Mouse (Mus musculus): ENCODE data around the gene Slc31a1. TPM values are rescaled to one million over a fixed set of nuclear protein-coding genes. Genes with fewer than 3 reads are reported as not detected.

Gene Slc31a1
- 10 to 100 TPM; 13.0 to 14.4 TPM for total RNA-seq (2021)

DNA sequence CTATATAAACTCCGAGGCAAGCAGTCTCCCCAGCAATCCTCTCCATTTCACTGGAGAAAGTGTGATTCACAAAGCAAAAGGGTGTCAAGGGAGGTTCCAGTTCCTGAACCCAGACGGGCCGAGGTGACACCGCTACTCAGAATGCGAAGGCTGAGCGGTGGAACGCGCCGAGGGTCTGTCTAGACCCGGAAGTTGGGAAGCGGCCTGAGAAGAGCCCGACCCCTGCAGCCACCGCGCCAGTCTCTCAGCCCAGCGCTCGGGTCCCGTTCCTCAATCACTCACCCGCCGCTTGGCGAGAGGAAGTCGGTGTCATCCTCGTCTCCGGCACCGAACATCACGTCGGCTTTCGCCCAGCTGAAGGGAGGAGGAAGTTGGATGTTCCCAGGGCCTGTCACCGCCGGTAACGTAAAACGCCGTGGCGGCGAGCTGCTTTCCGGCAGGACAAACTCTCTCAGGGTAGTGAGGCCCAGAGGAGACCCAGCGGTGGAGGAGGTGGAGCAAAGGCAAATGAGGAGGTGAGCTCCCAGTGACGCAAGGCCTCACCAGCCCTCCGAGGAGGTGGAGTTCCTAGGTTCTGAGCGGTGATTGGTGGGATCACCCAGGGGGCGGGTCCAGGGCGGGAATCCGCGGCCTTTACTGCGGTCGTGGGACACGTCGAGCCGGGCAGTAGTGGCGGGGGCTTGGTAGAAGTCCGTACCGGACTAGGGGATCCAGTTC lies at the start of gene Slc31a1, which contains the start of gene Fkbp15:
Slc31a1 (plus strand) TSS at position 640 of the 717 bp plus-strand sequence.
Fkbp15 (minus strand) TSS at position 461 of the 717 bp plus-strand sequence.
- peak; percentile 98 for DNase-seq

GRCm38 (mm10) chr4:62312821-62313220 lies 47.7 kb upstream of the Slc31a1 start:
- DNase-seq, result no peak

DNA sequence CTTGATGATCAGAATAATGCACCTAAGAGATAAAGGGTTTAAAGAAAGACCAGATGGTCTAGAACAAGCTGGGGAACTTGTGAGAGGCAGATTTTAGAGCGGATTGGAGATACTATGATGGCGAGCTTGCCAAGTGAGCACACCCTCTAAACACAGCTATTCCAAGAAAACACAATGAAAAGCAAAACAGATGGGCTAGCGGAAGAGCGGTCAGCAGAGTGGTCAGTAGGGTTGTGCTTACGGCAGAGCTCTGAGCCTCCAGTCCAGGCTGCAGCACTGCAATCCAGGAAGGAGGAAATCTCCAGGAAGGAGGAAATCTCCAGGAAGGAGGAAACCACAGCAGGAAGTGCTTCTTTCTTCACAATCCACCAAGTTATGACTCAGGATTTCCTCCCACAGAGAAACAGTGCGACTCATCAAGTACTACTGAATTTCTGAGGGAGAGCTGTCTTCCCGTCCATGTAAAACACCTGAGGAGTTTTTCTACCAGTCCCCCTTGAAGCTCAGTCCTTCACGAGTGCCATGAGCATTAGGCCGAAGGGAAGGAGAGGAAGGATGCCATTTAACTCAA lies 46.8 kb upstream of the Slc31a1 start:
- no peak for DNase-seq

GRCm38 (mm10) chr4:62314516-62314915 lies 46.0 kb upstream of the Slc31a1 start:
- DNase-seq, result no peak

- DNase-seq, result no peak
Observed at GRCm38 (mm10) chr4:62316456-62316855, 44.1 kb upstream of the Slc31a1 start.

GRCm38 (mm10) chr4:62318294-62318693 lies 42.2 kb upstream of the Slc31a1 start:
- no peak for DNase-seq

GRCm38 (mm10) chr4:62322684-62323083 lies 37.8 kb upstream of the Slc31a1 start:
- no peak for DNase-seq

DNA sequence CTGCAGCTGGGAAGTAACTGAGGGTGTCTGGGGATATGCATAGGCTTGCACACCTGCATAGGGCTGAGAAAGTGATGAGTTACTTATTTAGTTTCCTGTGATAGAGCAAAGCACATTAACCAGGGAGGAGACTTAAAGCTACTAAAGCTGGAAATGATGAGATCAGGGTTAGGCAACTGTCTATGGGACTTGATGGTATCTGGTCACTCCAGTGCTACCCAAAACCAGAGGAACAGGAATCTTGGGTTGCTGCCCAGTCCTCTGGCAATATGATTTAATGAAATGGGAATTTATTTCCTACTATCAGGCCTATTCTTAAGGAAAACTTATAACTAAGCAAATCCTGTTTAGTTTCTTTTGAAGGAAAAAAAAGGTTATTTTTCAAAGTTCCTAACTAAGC lies 34.4 kb upstream of the Slc31a1 start:
- no peak for DNase-seq

- DNase-seq, result no peak
Observed at GRCm38 (mm10) chr4:62328941-62329660, 31.4 kb upstream of the Slc31a1 start.

- no peak for DNase-seq
Observed at GRCm38 (mm10) chr4:62331977-62332376, 28.6 kb upstream of the Slc31a1 start.

- no peak for DNase-seq
Observed at GRCm38 (mm10) chr4:62338536-62338935, 22.0 kb upstream of the Slc31a1 start.

GRCm38 (mm10) chr4:62344000-62344399 lies 16.5 kb upstream of the Slc31a1 start:
- no peak for DNase-seq

DNA sequence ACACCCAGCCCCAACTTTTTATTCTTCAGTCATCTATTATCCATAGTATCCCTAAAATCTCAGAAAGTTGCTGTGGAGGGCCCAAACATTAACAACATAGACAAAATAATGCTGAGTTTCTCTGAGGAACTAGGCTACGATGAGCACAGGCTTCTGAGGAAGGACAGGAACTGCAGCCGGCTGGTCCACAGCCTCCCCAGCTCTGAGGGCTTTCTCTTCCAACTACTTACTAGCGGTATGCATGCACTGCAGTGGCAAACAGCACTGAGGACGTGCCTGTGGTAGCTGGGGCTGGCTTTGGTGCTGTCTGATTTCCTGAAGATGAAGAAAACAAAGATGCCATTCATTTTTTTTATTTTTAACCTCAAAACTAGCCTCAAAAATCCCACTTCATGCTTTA lies 14.7 kb upstream of the Slc31a1 start:
- no peak for DNase-seq

DNA sequence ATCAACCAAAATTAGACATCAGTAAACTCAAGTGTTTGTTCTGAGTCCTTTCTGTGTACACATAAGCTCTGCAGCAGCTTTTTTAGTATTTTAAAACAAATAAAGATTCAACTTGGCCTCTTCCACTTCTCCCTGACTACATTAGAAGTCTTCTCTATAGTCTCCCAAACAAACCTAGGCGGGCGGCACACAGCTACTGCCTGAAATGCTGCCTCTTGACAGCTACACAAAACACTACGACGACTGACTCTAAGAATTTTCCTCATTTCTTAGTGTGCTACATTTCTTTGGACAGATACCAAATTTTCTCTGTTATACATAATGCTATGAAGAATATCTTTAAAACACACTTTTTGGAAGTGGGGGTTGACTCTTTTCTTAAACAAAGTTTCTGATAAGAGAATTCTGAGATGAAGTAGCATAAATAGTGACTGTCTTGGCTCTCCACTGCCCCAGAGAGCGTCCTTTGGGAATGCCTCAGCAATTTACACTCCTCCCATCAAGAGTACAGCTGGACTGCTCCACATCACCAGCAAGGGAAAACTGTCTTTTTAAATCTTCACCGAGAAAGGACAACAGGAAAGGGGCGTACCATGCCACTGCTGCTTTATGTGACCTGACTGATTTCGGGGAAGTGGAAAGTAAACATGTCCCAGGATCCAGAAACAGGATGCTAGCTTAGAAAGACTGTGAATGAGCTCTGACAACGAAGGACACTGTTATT lies 12.8 kb upstream of the Slc31a1 start:
- DNase-seq, result no peak

DNA sequence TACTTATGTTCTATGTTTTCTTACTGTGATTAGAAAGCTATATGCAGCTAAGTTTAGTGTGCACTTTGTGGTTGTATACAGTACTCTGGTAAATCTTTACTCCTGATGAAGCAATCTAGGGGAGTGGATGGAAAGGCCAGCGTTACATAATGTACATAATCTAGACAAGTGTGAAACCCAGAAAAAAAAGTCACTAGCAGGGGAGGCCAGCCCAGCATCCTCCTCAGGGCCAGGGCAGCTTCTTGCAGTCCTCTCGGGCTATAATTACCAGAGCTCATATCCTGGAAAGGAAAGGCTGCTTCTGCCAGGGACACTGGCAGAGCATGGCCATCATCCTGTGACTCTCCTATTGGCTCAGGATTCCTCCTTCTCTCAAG lies 12.2 kb upstream of the Slc31a1 start:
- no peak for DNase-seq

- no peak for DNase-seq
Observed at GRCm38 (mm10) chr4:62349371-62349770, 11.2 kb upstream of the Slc31a1 start.

- no peak for DNase-seq
Observed at GRCm38 (mm10) chr4:62357631-62358148, 2.8 kb upstream of the Slc31a1 start.

DNA sequence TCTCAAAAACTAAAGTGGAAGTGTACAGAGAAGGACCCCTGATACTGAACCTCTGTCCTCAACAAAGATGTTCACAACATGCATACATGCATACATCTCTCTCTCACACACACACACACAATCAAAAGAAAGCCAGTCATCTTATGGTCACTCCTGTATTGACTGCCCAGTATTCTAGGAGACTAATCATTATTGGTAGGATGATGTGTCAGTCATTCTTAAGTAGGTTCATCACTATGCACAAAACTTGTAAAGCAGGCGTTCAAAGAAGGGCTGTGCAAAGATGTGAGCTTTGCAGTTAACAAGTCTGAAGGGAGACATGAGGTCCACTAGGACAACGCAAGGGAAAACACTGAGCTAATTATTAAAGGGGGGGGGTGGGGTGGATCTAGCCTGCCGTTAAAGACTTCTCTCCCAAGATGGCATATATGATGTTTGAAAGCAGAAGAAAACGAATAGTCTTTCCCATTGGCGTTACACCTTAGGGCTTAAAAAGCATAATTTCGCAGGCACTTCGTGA lies 1.2 kb upstream of the Slc31a1 start:
- DNase-seq, result no peak

- DNase-seq, result no peak
Observed at GRCm38 (mm10) chr4:62360805-62361455, 403 bp downstream of the Slc31a1 start.

- DNase-seq, result no peak
Observed at GRCm38 (mm10) chr4:62361571-62361970, 1.0 kb downstream of the Slc31a1 start.

GRCm38 (mm10) chr4:62361997-62362396 lies 1.5 kb downstream of the Slc31a1 start:
- no peak for DNase-seq

- DNase-seq, result no peak
Observed at GRCm38 (mm10) chr4:62362437-62362836, 1.9 kb downstream of the Slc31a1 start.
